Mouse (Mus musculus): ENCODE data around the gene Gins1.
"Not testable (repeated sequence)": the region's sequence is repeated elsewhere in the genome, so short reads cannot be mapped to it uniquely, and the experiment has no call there.

Gins1 gene

GRCm38 (mm10) chr2:150904936-150905450 lies at the start of gene Gins1:
TSS of gene Gins1 (plus strand) at chr2:150905400.
- DNase-seq (ENCODE audit: low read depth, low spot score): no peak

- DNase-seq (ENCODE audit: low read depth, low spot score): no peak
Measured at GRCm38 (mm10) chr2:150858724-150859487, 46.3 kb upstream of the Gins1 start.

- DNase-seq (ENCODE audit: low read depth, low spot score): no peak
Measured at GRCm38 (mm10) chr2:150859709-150860470, 45.3 kb upstream of the Gins1 start.

GRCm38 (mm10) chr2:150861128-150861527 lies 44.1 kb upstream of the Gins1 start:
- DNase-seq (ENCODE audit: low read depth, low spot score): no peak

GRCm38 (mm10) chr2:150867021-150867420 lies 38.2 kb upstream of the Gins1 start:
- DNase-seq (ENCODE audit: low read depth, low spot score): no peak

GRCm38 (mm10) chr2:150869446-150869845 lies 35.8 kb upstream of the Gins1 start:
- no peak for DNase-seq (ENCODE audit: low read depth, low spot score)

- no peak for DNase-seq (ENCODE audit: low read depth, low spot score)
Measured at GRCm38 (mm10) chr2:150874508-150874907, 30.7 kb upstream of the Gins1 start.

- no peak for DNase-seq (ENCODE audit: low read depth, low spot score)
Measured at GRCm38 (mm10) chr2:150875226-150875625, 30.0 kb upstream of the Gins1 start.

GRCm38 (mm10) chr2:150877561-150877960 lies 27.6 kb upstream of the Gins1 start:
- DNase-seq (ENCODE audit: low read depth, low spot score): no peak

- no peak for DNase-seq (ENCODE audit: low read depth, low spot score)
Measured at GRCm38 (mm10) chr2:150884075-150884778, 21.0 kb upstream of the Gins1 start.

- DNase-seq (ENCODE audit: low read depth, low spot score): no peak
Measured at GRCm38 (mm10) chr2:150884779-150885110, 20.5 kb upstream of the Gins1 start.

GRCm38 (mm10) chr2:150885814-150886213 lies 19.4 kb upstream of the Gins1 start:
- DNase-seq (ENCODE audit: low read depth, low spot score): no peak

GRCm38 (mm10) chr2:150886315-150886714 lies 18.9 kb upstream of the Gins1 start:
- DNase-seq (ENCODE audit: low read depth, low spot score): no peak

- no peak for DNase-seq (ENCODE audit: low read depth, low spot score)
Measured at GRCm38 (mm10) chr2:150887370-150887769, 17.8 kb upstream of the Gins1 start.

- no peak for DNase-seq (ENCODE audit: low read depth, low spot score)
Measured at GRCm38 (mm10) chr2:150894617-150895267, 10.5 kb upstream of the Gins1 start.

- no peak for DNase-seq (ENCODE audit: low read depth, low spot score)
Measured at GRCm38 (mm10) chr2:150895691-150896252, 9.4 kb upstream of the Gins1 start.

- no peak for DNase-seq (ENCODE audit: low read depth, low spot score)
Measured at GRCm38 (mm10) chr2:150900341-150900740, 4.9 kb upstream of the Gins1 start.

GRCm38 (mm10) chr2:150902347-150902746 lies 2.9 kb upstream of the Gins1 start:
- no peak for DNase-seq (ENCODE audit: low read depth, low spot score)

GRCm38 (mm10) chr2:150904272-150904935 lies 796 bp upstream of the Gins1 start, which contains the start of gene Abhd12:
TSS of gene Abhd12 (minus strand) at chr2:150904741.
- DNase-seq (ENCODE audit: low read depth, low spot score): peak; percentile 91

- not testable (repeated sequence) for DNase-seq (ENCODE audit: low read depth, low spot score)
Measured at GRCm38 (mm10) chr2:150908881-150909280, 3.7 kb downstream of the Gins1 start.
